Mouse (Mus musculus): ENCODE measurements around the gene Surf4. TPM values are rescaled to one million over a fixed set of nuclear protein-coding genes. Genes with fewer than 3 reads are reported as not detected.
"Not testable (repeated sequence)": the region's sequence is repeated elsewhere in the genome, so short reads cannot be mapped to it uniquely, and the experiment has no call there.

The Surf4 gene
- polyA plus RNA-seq, 1 experiment from 2014 or later = 162 TPM

- 8% methylated on average over 7 of the region's 7 CpGs for WGBS
- H3K4me1 ChIP-seq (ENCODE audit: control insufficient read depth, insufficient read depth, low read length) = no peaks in the 10 kb centered on the region
- ATAC-seq (replicated peaks; ENCODE audit: insufficient number of reproducible peaks, low FRiP score, low TSS enrichment, low read depth) (no peak), DNase-seq (ENCODE audit: low spot score) (no peak)
- peak overlapping the region; percentile 61 for H3K4me2 ChIP-seq (ENCODE audit: low read depth, low read length)
- H3K4me3 ChIP-seq (ENCODE audit: low read depth, low read length) = peak overlapping the region; percentile 76
- H3K9me3 ChIP-seq (replicated peaks; ENCODE audit: control insufficient read depth, low read length) = no peaks in the 10 kb centered on the region
- no peaks in the 10 kb centered on the region for H3K27me3 ChIP-seq (ENCODE audit: control insufficient read depth, insufficient read depth, low read length)
- peak overlapping the region; percentile 67 for H3K9ac ChIP-seq (replicated peaks; ENCODE audit: low read length)
- peak overlapping the region; percentile 74 for H3K27ac ChIP-seq (replicated peaks; ENCODE audit: low read depth, low read length)
- H3K36me3 ChIP-seq (replicated peaks; ENCODE audit: control insufficient read depth, insufficient read depth, low read depth, low read length) = peaks cover 11% of the 10 kb centered on the region
These were observed 30.4 kb downstream of the Surf4 start for GRCm38 (mm10) chr2:26903311-26903710.

GRCm38 (mm10) chr2:26902467-26903220, 31.1 kb downstream of the Surf4 start, which contains the start of gene Surf6:
Gene Surf6 (minus strand): TSS chr2:26902879.
- peak within 1 kb of the TSS; percentile 76 for H3K4me3 ChIP-seq (ENCODE audit: low read depth, low read length)
- peak; percentile 93 for ATAC-seq (replicated peaks; ENCODE audit: insufficient number of reproducible peaks, low FRiP score, low TSS enrichment, low read depth)
- peak within 1 kb of the TSS; percentile 67 for H3K9ac ChIP-seq (replicated peaks; ENCODE audit: low read length)
- no peaks in the 10 kb centered on the region for H3K9me3 ChIP-seq (replicated peaks; ENCODE audit: control insufficient read depth, low read length)
- under 1% methylated on average over 41 of the region's 41 CpGs for WGBS
- peak; percentile 98 for DNase-seq (ENCODE audit: low spot score)
- H3K36me3 ChIP-seq (replicated peaks; ENCODE audit: control insufficient read depth, insufficient read depth, low read depth, low read length) = peaks cover 8% of the 10 kb centered on the region
- H3K4me2 ChIP-seq (ENCODE audit: low read depth, low read length) = peak within 1 kb of the TSS; percentile 61
- no peaks in the 10 kb centered on the region for H3K4me1 ChIP-seq (ENCODE audit: control insufficient read depth, insufficient read depth, low read length)
- peak within 1 kb of the TSS; percentile 74 for H3K27ac ChIP-seq (replicated peaks; ENCODE audit: low read depth, low read length)
- H3K27me3 ChIP-seq (ENCODE audit: control insufficient read depth, insufficient read depth, low read length) = no peaks in the 10 kb centered on the region

- Histone ChIP-seq H3K9me3 (replicated peaks; ENCODE audit: control insufficient read depth, low read length) (no peaks in the 10 kb centered on the region), H3K36me3 (replicated peaks; ENCODE audit: control insufficient read depth, insufficient read depth, low read depth, low read length) (peaks cover 10% of the 10 kb centered on the region)
These were observed 31.8 kb downstream of the Surf4 start for GRCm38 (mm10) chr2:26901834-26902400.

GRCm38 (mm10) chr2:26900731-26901130, 33.0 kb downstream of the Surf4 start:
- 78% methylated on average over 1 of the region's 1 CpGs for WGBS
- Histone ChIP-seq H3K36me3 (replicated peaks; ENCODE audit: control insufficient read depth, insufficient read depth, low read depth, low read length) (peaks cover 13% of the 10 kb centered on the region), H3K4me3 (ENCODE audit: low read depth, low read length) (no peak overlapping the region), H3K9ac (replicated peaks; ENCODE audit: low read length) (no peak overlapping the region), H3K9me3 (replicated peaks; ENCODE audit: control insufficient read depth, low read length) (no peaks in the 10 kb centered on the region), H3K27ac (replicated peaks; ENCODE audit: low read depth, low read length) (no peak overlapping the region), H3K4me1 (ENCODE audit: control insufficient read depth, insufficient read depth, low read length) (no peaks in the 10 kb centered on the region), H3K27me3 (ENCODE audit: control insufficient read depth, insufficient read depth, low read length) (no peaks in the 10 kb centered on the region), H3K4me2 (ENCODE audit: low read depth, low read length) (no peak overlapping the region)
- no peak for ATAC-seq (replicated peaks; ENCODE audit: insufficient number of reproducible peaks, low FRiP score, low TSS enrichment, low read depth)
- no peak for DNase-seq (ENCODE audit: low spot score)

More at GRCm38 (mm10) chr2:26901834-26902400, 31.8 kb downstream of the Surf4 start:
- WGBS = 14% methylated on average over 7 of the region's 7 CpGs
- Histone ChIP-seq H3K4me3 (ENCODE audit: low read depth, low read length) (peak overlapping the region; percentile 76), H3K9ac (replicated peaks; ENCODE audit: low read length) (peak overlapping the region; percentile 67), H3K4me1 (ENCODE audit: control insufficient read depth, insufficient read depth, low read length) (no peaks in the 10 kb centered on the region), H3K27me3 (ENCODE audit: control insufficient read depth, insufficient read depth, low read length) (no peaks in the 10 kb centered on the region), H3K27ac (replicated peaks; ENCODE audit: low read depth, low read length) (no peak overlapping the region), H3K4me2 (ENCODE audit: low read depth, low read length) (peak overlapping the region; percentile 61)
- ATAC-seq (replicated peaks; ENCODE audit: insufficient number of reproducible peaks, low FRiP score, low TSS enrichment, low read depth) (no peak), DNase-seq (ENCODE audit: low spot score) (no peak)

- H3K4me3 ChIP-seq (ENCODE audit: low read depth, low read length) = no peak overlapping the region
- DNase-seq (ENCODE audit: low spot score) = no peak
- H3K4me2 ChIP-seq (ENCODE audit: low read depth, low read length) = no peak overlapping the region
- ATAC-seq (replicated peaks; ENCODE audit: insufficient number of reproducible peaks, low FRiP score, low TSS enrichment, low read depth) = no peak
- H3K27ac ChIP-seq (replicated peaks; ENCODE audit: low read depth, low read length) = no peak overlapping the region
- H3K27me3 ChIP-seq (ENCODE audit: control insufficient read depth, insufficient read depth, low read length) = no peaks in the 10 kb centered on the region
- no peak overlapping the region for H3K9ac ChIP-seq (replicated peaks; ENCODE audit: low read length)
- no peaks in the 10 kb centered on the region for H3K9me3 ChIP-seq (replicated peaks; ENCODE audit: control insufficient read depth, low read length)
- H3K4me1 ChIP-seq (ENCODE audit: control insufficient read depth, insufficient read depth, low read length) = no peaks in the 10 kb centered on the region
- peaks cover 23% of the 10 kb centered on the region for H3K36me3 ChIP-seq (replicated peaks; ENCODE audit: control insufficient read depth, insufficient read depth, low read depth, low read length)
- WGBS = 89% methylated on average over 4 of the region's 4 CpGs
These were observed 37.8 kb downstream of the Surf4 start for GRCm38 (mm10) chr2:26895898-26896297.

- not testable (repeated sequence) for H3K27ac ChIP-seq (replicated peaks; ENCODE audit: low read depth, low read length); H3K4me3 ChIP-seq (ENCODE audit: low read depth, low read length); H3K4me2 ChIP-seq (ENCODE audit: low read depth, low read length); H3K4me1 ChIP-seq (ENCODE audit: control insufficient read depth, insufficient read depth, low read length); H3K36me3 ChIP-seq (replicated peaks; ENCODE audit: control insufficient read depth, insufficient read depth, low read depth, low read length); H3K9ac ChIP-seq (replicated peaks; ENCODE audit: low read length); H3K9me3 ChIP-seq (replicated peaks; ENCODE audit: control insufficient read depth, low read length); H3K27me3 ChIP-seq (ENCODE audit: control insufficient read depth, insufficient read depth, low read length); DNase-seq (ENCODE audit: low spot score); ATAC-seq (replicated peaks; ENCODE audit: insufficient number of reproducible peaks, low FRiP score, low TSS enrichment, low read depth)
- 83% methylated on average over 4 of the region's 4 CpGs for WGBS
These were observed 47.6 kb downstream of the Surf4 start for GRCm38 (mm10) chr2:26886170-26886569.

GRCm38 (mm10) chr2:26885541-26885940, 48.2 kb downstream of the Surf4 start:
- not testable (repeated sequence) for DNase-seq (ENCODE audit: low spot score); H3K4me3 ChIP-seq (ENCODE audit: low read depth, low read length); H3K27ac ChIP-seq (replicated peaks; ENCODE audit: low read depth, low read length); H3K4me1 ChIP-seq (ENCODE audit: control insufficient read depth, insufficient read depth, low read length); ATAC-seq (replicated peaks; ENCODE audit: insufficient number of reproducible peaks, low FRiP score, low TSS enrichment, low read depth); H3K9me3 ChIP-seq (replicated peaks; ENCODE audit: control insufficient read depth, low read length); H3K9ac ChIP-seq (replicated peaks; ENCODE audit: low read length); H3K36me3 ChIP-seq (replicated peaks; ENCODE audit: control insufficient read depth, insufficient read depth, low read depth, low read length); H3K4me2 ChIP-seq (ENCODE audit: low read depth, low read length); H3K27me3 ChIP-seq (ENCODE audit: control insufficient read depth, insufficient read depth, low read length)
- WGBS = 90% methylated on average over 2 of the region's 2 CpGs

- DNase-seq (ENCODE audit: low spot score) = no peak
- Histone ChIP-seq H3K4me1 (ENCODE audit: control insufficient read depth, insufficient read depth, low read length) (no peaks in the 10 kb centered on the region), H3K36me3 (replicated peaks; ENCODE audit: control insufficient read depth, insufficient read depth, low read depth, low read length) (no peaks in the 10 kb centered on the region), H3K27me3 (ENCODE audit: control insufficient read depth, insufficient read depth, low read length) (no peaks in the 10 kb centered on the region), H3K4me3 (ENCODE audit: low read depth, low read length) (no peak overlapping the region), H3K4me2 (ENCODE audit: low read depth, low read length) (no peak overlapping the region), H3K9ac (replicated peaks; ENCODE audit: low read length) (no peak overlapping the region), H3K27ac (replicated peaks; ENCODE audit: low read depth, low read length) (no peak overlapping the region), H3K9me3 (replicated peaks; ENCODE audit: control insufficient read depth, low read length) (no peaks in the 10 kb centered on the region)
- no peak for ATAC-seq (replicated peaks; ENCODE audit: insufficient number of reproducible peaks, low FRiP score, low TSS enrichment, low read depth)
These were observed 55.2 kb downstream of the Surf4 start for GRCm38 (mm10) chr2:26878571-26878970.

All from embryonic facial prominence, embryonic 11.5 days (tissue).